Mouse (Mus musculus) forebrain, postnatal 0 days (tissue): Measurements from ENCODE around the gene Mettl16. TPM values are rescaled to one million over a fixed set of nuclear protein-coding genes. Genes with fewer than 3 reads are reported as not detected.

ENCODE experiments used
- ATAC-seq: fragments of 200-750 bp; cut with Nextera tagmentation; 2 replicates; pipeline ENCODE4 v1.8.0; 2017; ENCODE audit warnings: mild to moderate bottlenecking, moderate library complexity
- DNase-seq: peaks from one replicate; pipeline ENCODE4 v3.0.0-alpha.2; 2015
- H3K27ac ChIP-seq: fragments of 300-500 bp; sonication (generic); 2 replicates; pipeline ENCODE4 v1.5.1; 2014; ENCODE audit warnings: low read depth, mild to moderate bottlenecking, antibody characterized with exemption, low read length, moderate library complexity, mixed read lengths
- H3K27me3 ChIP-seq: fragments of 300-500 bp; sonication (generic); 2 replicates; pipeline ENCODE4 v1.6.1; 2014; ENCODE audit warnings: mild to moderate bottlenecking, low read length, mixed read lengths; ENCODE audit not compliant: insufficient read depth
- H3K36me3 ChIP-seq: fragments of 300-500 bp; sonication (generic); 2 replicates; pipeline ENCODE4 v1.6.1; 2014; ENCODE audit warnings: mild to moderate bottlenecking, moderate library complexity; ENCODE audit not compliant: insufficient read depth
- H3K4me1 ChIP-seq: fragments of 300-500 bp; sonication (generic); 2 replicates; pipeline ENCODE4 v1.6.1; 2014; ENCODE audit warnings: antibody characterized with exemption; ENCODE audit not compliant: insufficient read depth
- H3K4me2 ChIP-seq: fragments of 300-500 bp; sonication (generic); 2 replicates; pipeline ENCODE4 v1.6.1; 2014; ENCODE audit warnings: low read depth, mild to moderate bottlenecking, moderate library complexity
- H3K4me3 ChIP-seq: fragments of 300-500 bp; sonication (generic); 2 replicates; pipeline ENCODE4 v1.5.1; 2014; ENCODE audit warnings: low read depth, low read length, mixed read lengths
- H3K9ac ChIP-seq: fragments of 300-500 bp; sonication (generic); 2 replicates; pipeline ENCODE4 v1.6.1; 2014; ENCODE audit warnings: mild to moderate bottlenecking
- H3K9me3 ChIP-seq: fragments of 300-500 bp; sonication (generic); 2 replicates; pipeline ENCODE4 v1.6.1; 2016; ENCODE audit warnings: low read length
- CTCF ChIP-seq: sonication (generic); IDR thresholded peaks from 2 replicates; pipeline ENCODE4 v1.5.1; 2016; ENCODE audit warnings: antibody characterized with exemption, control low read depth, low read depth
- WGBS: fragments of 180-500 bp; shearing (Covaris S2); extraction: QIAGEN DNeasy Blood & Tissue Kit; methylation state at CpG from one replicate; pipeline ENCODE4 v1.1.7; 2014; 5-methylcytosine and 5-hydroxymethylcytosine counted together
- polyA plus RNA-seq: library from polyadenylated mRNA; unstranded; fragments of >200 nt; fragmentation: Nextera tagmentation; extraction: Ambion mirVana; gene quantifications from 2 replicates; pipeline ENCODE4 v1.2.1, GENCODE M21; 2015
- total RNA-seq: library from RNA; depleted of rRNA; stranded (reverse); fragments of >200 nt; gene quantifications from 2 replicates; pipeline ENCODE4 v1.2.3, GENCODE M21; 2014

Mettl16 gene
- total and polyA plus RNA-seq, 2 experiments from 2014 or later, result 18.7 to 22.0 TPM

- DNase-seq (no peak), ATAC-seq (no peak)
- Histone ChIP-seq H3K4me2 (no peak overlapping the region), H3K27ac (no peak overlapping the region), H3K4me1 (peaks cover 5% of the 10 kb centered on the region; the same call in 1 of the 2 replicates), H3K4me3 (no peak overlapping the region), H3K36me3 (peaks cover 11% of the 10 kb centered on the region), H3K27me3 (no peaks in the 10 kb centered on the region), H3K9ac (no peak overlapping the region), H3K9me3 (no peaks in the 10 kb centered on the region)
- TF ChIP-seq CTCF, result no peak
- WGBS, result 87% methylated on average over 22 of the region's 22 CpGs
Measured at GRCm38 (mm10) chr11:74836225-74837055, 65.8 kb downstream of the Mettl16 start.

DNA sequence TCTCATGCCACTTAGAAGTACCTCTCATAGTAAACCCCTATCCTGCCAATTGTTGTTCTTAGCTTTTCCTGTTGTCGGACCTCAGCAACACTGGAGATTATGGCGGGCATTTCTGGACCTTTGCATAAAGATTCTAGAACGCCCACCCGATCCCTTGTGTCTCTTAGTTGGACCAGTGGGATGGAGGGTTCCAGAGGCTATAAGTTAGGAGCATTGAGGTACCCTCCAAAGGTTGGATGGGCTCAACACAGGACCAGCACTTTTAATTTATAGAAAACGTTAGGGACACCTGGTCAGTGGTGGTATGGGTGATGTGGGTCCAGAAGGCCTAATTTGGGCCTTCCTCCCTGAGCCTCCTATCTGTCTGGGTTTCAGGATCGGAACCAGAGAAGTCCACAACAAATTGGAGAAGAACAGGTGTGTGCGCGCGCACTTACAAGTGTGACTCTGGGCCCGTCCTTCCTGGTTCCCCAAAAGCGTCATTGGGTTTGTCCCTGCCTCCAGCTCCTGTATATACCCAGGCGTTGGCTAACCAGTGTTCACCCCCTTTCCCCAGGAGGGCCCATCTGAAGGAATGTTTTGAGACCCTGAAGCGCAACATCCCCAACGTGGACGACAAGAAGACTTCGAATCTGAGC is 66.5 kb downstream of the Mettl16 start:
- peak overlapping the region; percentile 83 for H3K27ac ChIP-seq
- peaks cover 5% of the 10 kb centered on the region; the same call in 1 of the 2 replicates for H3K4me1 ChIP-seq
- H3K9ac ChIP-seq, result peak overlapping the region; percentile 54
- H3K4me2 ChIP-seq, result peak overlapping the region; percentile 84
- peaks cover 14% of the 10 kb centered on the region for H3K36me3 ChIP-seq
- DNase-seq (no peak), ATAC-seq (no peak)
- H3K4me3 ChIP-seq, result peak overlapping the region; percentile 55
- no peaks in the 10 kb centered on the region for H3K9me3 ChIP-seq
- 49% methylated on average over 16 of the region's 16 CpGs for WGBS
- no peaks in the 10 kb centered on the region for H3K27me3 ChIP-seq
- TF ChIP-seq CTCF, result no peak

DNA sequence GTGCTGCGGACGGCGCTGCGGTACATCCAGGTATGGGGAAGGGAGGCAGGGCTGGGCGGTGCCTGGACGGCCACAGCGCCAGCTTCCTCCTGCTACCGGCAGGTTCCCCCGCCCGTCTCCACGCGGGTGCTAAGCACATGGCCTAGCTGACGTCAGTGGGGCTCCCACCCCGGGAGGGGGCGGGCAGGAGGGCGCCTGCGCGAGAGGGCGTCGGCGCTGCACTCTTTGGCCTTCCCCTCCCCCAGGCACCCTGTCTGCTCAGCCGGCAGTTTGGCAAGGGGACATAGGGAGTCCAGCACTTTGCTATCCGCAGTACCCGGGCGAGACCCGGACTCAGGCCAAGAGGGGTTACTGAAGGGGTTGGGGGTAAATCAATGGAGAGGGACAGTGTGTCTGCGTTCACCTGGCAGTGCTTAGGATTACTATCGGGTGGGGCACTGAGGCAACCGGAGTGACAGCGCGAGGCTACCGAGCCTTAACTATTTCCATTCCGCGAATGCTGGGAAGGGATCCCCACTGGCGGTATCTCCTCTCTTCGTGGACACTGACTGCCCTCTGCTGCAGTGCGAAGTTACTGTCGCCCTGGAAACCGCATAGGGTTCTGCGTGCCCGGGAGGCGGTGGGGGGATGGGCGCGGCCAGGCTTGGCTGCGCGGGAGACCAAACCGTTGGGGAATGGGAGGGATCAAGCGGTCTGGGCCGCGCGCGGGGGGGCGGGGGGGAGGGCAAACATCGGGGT is 67.2 kb downstream of the Mettl16 start:
- TF ChIP-seq CTCF, result peak; percentile 23; the same call in 1 of the 2 replicates
- Histone ChIP-seq H3K27me3 (no peaks in the 10 kb centered on the region), H3K9ac (peak overlapping the region; percentile 54), H3K9me3 (no peaks in the 10 kb centered on the region), H3K4me2 (peak overlapping the region; percentile 84), H3K36me3 (peaks cover 21% of the 10 kb centered on the region), H3K27ac (peak overlapping the region; percentile 83), H3K4me1 (peaks cover 5% of the 10 kb centered on the region; the same call in 1 of the 2 replicates), H3K4me3 (peak overlapping the region; percentile 55)
- ATAC-seq, result peak; percentile 76
- WGBS, result 4% methylated on average over 53 of the region's 54 CpGs
- peak; percentile 89 for DNase-seq

DNA sequence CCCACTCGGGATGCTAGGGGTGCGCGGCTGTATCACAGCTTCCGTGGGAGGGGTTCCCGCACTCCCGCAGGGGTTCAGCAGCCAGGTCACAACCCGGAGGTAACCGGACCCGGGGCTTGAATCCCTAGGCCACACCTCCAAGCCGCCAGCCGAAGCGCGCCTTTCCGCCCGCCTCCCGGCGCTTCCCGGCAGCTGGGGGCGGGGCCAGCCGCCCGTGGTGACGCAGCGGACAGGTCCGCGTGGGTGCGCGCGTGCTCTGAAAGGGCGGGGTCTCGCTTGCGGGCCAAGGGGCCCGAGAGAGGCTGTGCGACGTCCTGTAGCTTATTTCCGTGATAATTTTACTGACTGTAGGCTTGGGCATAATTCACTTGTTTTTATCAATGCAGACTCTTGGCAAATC is 67.8 kb downstream of the Mettl16 start:
- H3K9me3 ChIP-seq, result no peaks in the 10 kb centered on the region
- ATAC-seq (peak; percentile 85), DNase-seq (peak; percentile 90)
- H3K27ac ChIP-seq, result peak overlapping the region; percentile 83
- peaks cover 4% of the 10 kb centered on the region; the same call in 1 of the 2 replicates for H3K4me1 ChIP-seq
- peak overlapping the region; percentile 84 for H3K4me2 ChIP-seq
- peak overlapping the region; percentile 54 for H3K9ac ChIP-seq
- TF ChIP-seq CTCF, result no peak
- H3K36me3 ChIP-seq, result peaks cover 27% of the 10 kb centered on the region
- no peaks in the 10 kb centered on the region for H3K27me3 ChIP-seq
- 4% methylated on average over 35 of the region's 35 CpGs for WGBS
- peak overlapping the region; percentile 55 for H3K4me3 ChIP-seq

GRCm38 (mm10) chr11:74838971-74839370 is 68.3 kb downstream of the Mettl16 start:
- Histone ChIP-seq H3K4me2 (peak overlapping the region; percentile 84), H3K9ac (no peak overlapping the region), H3K4me3 (peak overlapping the region; percentile 55; the same call in 1 of the 2 replicates), H3K4me1 (no peaks in the 10 kb centered on the region), H3K27ac (peak overlapping the region; percentile 83), H3K9me3 (no peaks in the 10 kb centered on the region), H3K36me3 (peaks cover 29% of the 10 kb centered on the region), H3K27me3 (no peaks in the 10 kb centered on the region)
- 41% methylated on average over 6 of the region's 6 CpGs for WGBS
- ATAC-seq, result no peak
- no peak for TF ChIP-seq CTCF
- peak; percentile 18 for DNase-seq

GRCm38 (mm10) chr11:74839860-74840715 is 69.5 kb downstream of the Mettl16 start:
- 90% methylated on average over 19 of the region's 19 CpGs for WGBS
- no peak for TF ChIP-seq CTCF
- Histone ChIP-seq H3K27ac (no peak overlapping the region), H3K27me3 (no peaks in the 10 kb centered on the region), H3K36me3 (peaks cover 38% of the 10 kb centered on the region), H3K4me1 (no peaks in the 10 kb centered on the region), H3K4me3 (no peak overlapping the region), H3K9ac (no peak overlapping the region), H3K9me3 (no peaks in the 10 kb centered on the region), H3K4me2 (no peak overlapping the region)
- DNase-seq (no peak), ATAC-seq (no peak)
